Mouse (Mus musculus): ENCODE results near the gene Tbc1d9.

DNA sequence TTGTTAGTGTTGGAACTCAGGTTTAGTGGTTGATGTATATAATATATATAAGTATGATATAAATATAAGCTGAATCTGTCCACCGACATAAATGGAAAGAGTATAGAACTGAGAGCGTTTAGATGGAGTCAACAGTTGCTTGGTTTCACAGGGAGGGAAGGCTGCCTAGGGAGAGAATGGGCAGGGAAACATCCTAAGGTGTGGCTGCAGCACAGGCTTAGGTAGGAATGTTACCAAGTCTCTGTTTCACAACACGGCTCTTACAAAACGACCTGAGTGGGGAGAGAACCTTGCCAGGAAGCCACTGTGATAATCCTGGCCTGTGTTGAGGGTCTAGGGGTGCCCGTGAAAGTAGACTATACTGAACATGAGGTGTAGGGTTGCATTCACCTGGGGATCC is 62.2 kb downstream of the Tbc1d9 start:
- TF ChIP-seq CTCF (IDR thresholded peaks at IDR 0.05; ENCODE audit: low read depth, low read length) (no peak), POLR2A (IDR thresholded peaks at IDR 0.05; ENCODE audit: extremely low read depth, insufficient read depth, low read length) (no peak)

Data from liver, adult 2 months (tissue).